Mouse (Mus musculus) brown adipose tissue, adult 24 weeks (tissue): ENCODE measurements around the gene Ankrd28. TPM values are rescaled to one million over a fixed set of nuclear protein-coding genes. Genes with fewer than 3 reads are reported as not detected.

Experiments
- H3K27ac ChIP-seq: fragments of 200-500 bp; replicated peaks from 2 replicates; pipeline ENCODE4 v1.5.1; 2012; ENCODE audit warnings: low read depth, mild to moderate bottlenecking, low read length
- H3K4me1 ChIP-seq: fragments of 200-500 bp; 2 replicates; pipeline ENCODE4 v1.6.1; 2012; ENCODE audit warnings: low read length, mixed read lengths; ENCODE audit not compliant: control insufficient read depth, insufficient read depth, insufficient read length
- H3K4me3 ChIP-seq: fragments of 200-500 bp; 2 replicates; pipeline ENCODE4 v1.5.1; 2012; ENCODE audit warnings: low read depth, mild to moderate bottlenecking, low read length, moderate library complexity; ENCODE audit not compliant: insufficient read depth
- polyA plus RNA-seq: library from polyadenylated mRNA; stranded (reverse); fragments of >200 nt; gene quantifications from 2 replicates; pipeline ENCODE4 v1.2.4, GENCODE M21; 2012; ENCODE audit not compliant: missing spikeins, insufficient read depth, insufficient read length

The Ankrd28 gene
- polyA plus RNA-seq, 1 experiment, result 17.8 TPM

- H3K27ac ChIP-seq, result no peak overlapping the region
- H3K4me3 ChIP-seq, result no peak overlapping the region
- H3K4me1 ChIP-seq, result no peaks in the 10 kb centered on the region
These were observed 130.1 kb downstream of the Ankrd28 start for GRCm38 (mm10) chr14:31700376-31700775.

GRCm38 (mm10) chr14:31697755-31698154 lies 132.7 kb downstream of the Ankrd28 start:
- H3K4me3 ChIP-seq, result no peak overlapping the region
- no peaks in the 10 kb centered on the region for H3K4me1 ChIP-seq
- no peak overlapping the region for H3K27ac ChIP-seq

GRCm38 (mm10) chr14:31697346-31697745 lies 133.1 kb downstream of the Ankrd28 start:
- Histone ChIP-seq H3K4me1 (no peaks in the 10 kb centered on the region), H3K27ac (no peak overlapping the region), H3K4me3 (no peak overlapping the region)

- Histone ChIP-seq H3K27ac (no peak overlapping the region), H3K4me3 (no peak overlapping the region)
These were observed 133.5 kb downstream of the Ankrd28 start for GRCm38 (mm10) chr14:31696985-31697303.

GRCm38 (mm10) chr14:31696206-31696984 lies 134.1 kb downstream of the Ankrd28 start:
- Histone ChIP-seq H3K4me3 (no peak overlapping the region), H3K27ac (no peak overlapping the region), H3K4me1 (no peaks in the 10 kb centered on the region)

More at GRCm38 (mm10) chr14:31696985-31697303, 133.5 kb downstream of the Ankrd28 start:
- H3K4me1 ChIP-seq, result no peaks in the 10 kb centered on the region

- Histone ChIP-seq H3K27ac (no peak overlapping the region), H3K4me1 (no peaks in the 10 kb centered on the region), H3K4me3 (no peak overlapping the region)
These were observed 137.9 kb downstream of the Ankrd28 start for GRCm38 (mm10) chr14:31692536-31692935.

GRCm38 (mm10) chr14:31686231-31686630 lies 144.2 kb downstream of the Ankrd28 start:
- Histone ChIP-seq H3K27ac (no peak overlapping the region), H3K4me1 (no peaks in the 10 kb centered on the region; the same call in 1 of the 2 replicates), H3K4me3 (no peak overlapping the region)

- no peaks in the 10 kb centered on the region; the same call in 1 of the 2 replicates for H3K4me1 ChIP-seq
- H3K4me3 ChIP-seq, result no peak overlapping the region
- H3K27ac ChIP-seq, result no peak overlapping the region
These were observed 144.8 kb downstream of the Ankrd28 start for GRCm38 (mm10) chr14:31685680-31686079.

GRCm38 (mm10) chr14:31684343-31685040 lies 146.0 kb downstream of the Ankrd28 start:
- Histone ChIP-seq H3K27ac (no peak overlapping the region), H3K4me3 (no peak overlapping the region), H3K4me1 (no peaks in the 10 kb centered on the region; the same call in 1 of the 2 replicates)

GRCm38 (mm10) chr14:31683610-31684009 lies 146.8 kb downstream of the Ankrd28 start:
- no peak overlapping the region for H3K27ac ChIP-seq
- H3K4me3 ChIP-seq, result no peak overlapping the region
- H3K4me1 ChIP-seq, result no peaks in the 10 kb centered on the region; the same call in 1 of the 2 replicates

GRCm38 (mm10) chr14:31681931-31682555 lies 148.4 kb downstream of the Ankrd28 start:
- H3K4me3 ChIP-seq, result no peak overlapping the region
- H3K27ac ChIP-seq, result no peak overlapping the region; the same call in 1 of the 2 replicates
- no peaks in the 10 kb centered on the region; the same call in 1 of the 2 replicates for H3K4me1 ChIP-seq

- Histone ChIP-seq H3K4me3 (no peak overlapping the region), H3K4me1 (no peaks in the 10 kb centered on the region; the same call in 1 of the 2 replicates)
These were observed 149.2 kb downstream of the Ankrd28 start for GRCm38 (mm10) chr14:31681291-31681690.

GRCm38 (mm10) chr14:31680656-31681055 lies 149.8 kb downstream of the Ankrd28 start:
- H3K4me1 ChIP-seq, result no peaks in the 10 kb centered on the region; the same call in 1 of the 2 replicates
- H3K27ac ChIP-seq, result no peak overlapping the region
- no peak overlapping the region for H3K4me3 ChIP-seq

More at GRCm38 (mm10) chr14:31681291-31681690, 149.2 kb downstream of the Ankrd28 start:
- H3K27ac ChIP-seq, result no peak overlapping the region

GRCm38 (mm10) chr14:31671635-31672320 lies 158.7 kb downstream of the Ankrd28 start:
- H3K4me1 ChIP-seq, result peaks cover 27% of the 10 kb centered on the region
- no peak overlapping the region for H3K4me3 ChIP-seq
- H3K27ac ChIP-seq, result no peak overlapping the region
